Mouse (Mus musculus) embryonic facial prominence, embryonic 12.5 days (tissue): ENCODE data around the gene Yif1b. TPM values are rescaled to one million over a fixed set of nuclear protein-coding genes. Genes with fewer than 3 reads are reported as not detected.

Experiments
- ATAC-seq: fragments of 200-750 bp; cut with Nextera tagmentation; 2 replicates; pipeline ENCODE4 v1.8.0; 2017; ENCODE audit not compliant: insufficient number of reproducible peaks, insufficient read depth, low FRiP score, low TSS enrichment
- H3K27ac ChIP-seq: fragments of 300-500 bp; sonication (generic); 2 replicates; pipeline ENCODE4 v1.5.1; 2016; ENCODE audit warnings: mild to moderate bottlenecking
- H3K27me3 ChIP-seq: fragments of 300-500 bp; sonication (generic); 2 replicates; pipeline ENCODE4 v1.6.1; 2016; ENCODE audit warnings: mild to moderate bottlenecking, moderate library complexity
- H3K36me3 ChIP-seq: fragments of 300-500 bp; sonication (generic); 2 replicates; pipeline ENCODE4 v1.6.1; 2016; ENCODE audit warnings: mild to moderate bottlenecking
- H3K4me1 ChIP-seq: fragments of 300-500 bp; sonication (generic); 2 replicates; pipeline ENCODE4 v1.6.1; 2016
- H3K4me2 ChIP-seq: fragments of 300-500 bp; sonication (generic); replicated peaks from 2 replicates; pipeline ENCODE4 v1.6.1; 2016; ENCODE audit warnings: mild to moderate bottlenecking, moderate library complexity
- H3K4me3 ChIP-seq: fragments of 300-500 bp; sonication (generic); 2 replicates; pipeline ENCODE4 v1.5.1; 2016; ENCODE audit warnings: mild to moderate bottlenecking
- H3K9ac ChIP-seq: fragments of 300-500 bp; sonication (generic); 2 replicates; pipeline ENCODE4 v1.6.1; 2016; ENCODE audit warnings: mild to moderate bottlenecking, moderate library complexity
- H3K9me3 ChIP-seq: fragments of 300-500 bp; sonication (generic); 2 replicates; pipeline ENCODE4 v1.6.1; 2016; ENCODE audit warnings: mild to moderate bottlenecking, moderate library complexity
- WGBS: fragments of 180-500 bp; shearing (Covaris S2); methylation state at CpG from one replicate; pipeline ENCODE4 v1.1.7; 2016; 5-methylcytosine and 5-hydroxymethylcytosine counted together
- polyA plus RNA-seq: library from polyadenylated mRNA; unstranded; fragments of >200 nt; fragmentation: Nextera tagmentation; extraction: Ambion mirVana; gene quantifications from 2 replicates; pipeline ENCODE4 v1.2.1, GENCODE M21; 2016

The Yif1b gene
- polyA plus RNA-seq, 1 experiment from 2014 or later = 100 TPM

DNA sequence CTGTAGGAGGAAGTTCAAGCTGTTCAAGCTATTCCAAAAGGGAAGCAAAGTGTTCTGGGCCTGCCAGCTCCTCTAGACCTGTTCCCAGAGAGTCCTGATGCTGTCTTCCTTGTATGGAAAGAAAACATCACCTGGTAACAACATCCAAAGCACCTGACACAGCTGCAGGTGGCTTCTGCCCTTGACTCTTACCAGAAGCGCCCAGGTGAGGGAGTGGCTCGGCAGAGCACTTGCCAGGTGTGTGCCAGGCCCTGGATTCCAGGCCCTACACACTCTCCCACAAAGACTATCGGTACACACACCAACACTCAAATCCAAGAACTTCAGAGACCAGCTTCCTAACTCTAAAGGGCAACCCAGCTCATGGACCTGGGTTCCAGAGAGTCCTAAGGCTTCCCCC lies 25.7 kb downstream of the Yif1b start:
- Histone ChIP-seq H3K36me3 (no peaks in the 10 kb centered on the region), H3K9ac (no peak overlapping the region), H3K4me2 (no peak overlapping the region), H3K27me3 (no peaks in the 10 kb centered on the region), H3K4me1 (peaks cover 23% of the 10 kb centered on the region), H3K9me3 (no peaks in the 10 kb centered on the region), H3K4me3 (no peak overlapping the region), H3K27ac (no peak overlapping the region)
- no peak for ATAC-seq
- WGBS = 86% methylated on average over 3 of the region's 3 CpGs

DNA sequence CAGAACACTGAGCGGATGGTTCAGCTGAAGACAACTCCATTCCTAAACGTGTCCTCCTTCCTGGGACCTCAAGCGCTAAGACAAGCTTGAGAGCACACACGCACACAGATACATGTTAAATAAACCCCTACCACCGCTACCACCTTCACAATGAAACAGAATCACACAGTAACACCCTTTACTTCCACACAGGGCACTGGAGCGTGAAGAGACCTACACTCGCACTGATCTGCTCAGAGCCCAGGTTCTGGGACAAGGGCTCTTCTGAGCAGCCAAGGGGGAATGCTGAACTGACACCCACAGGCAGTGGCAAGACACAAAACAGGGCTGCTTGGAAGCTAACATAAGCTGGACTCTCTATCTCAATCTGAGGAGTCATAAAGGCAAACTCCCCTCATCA lies 27.5 kb downstream of the Yif1b start:
- Histone ChIP-seq H3K36me3 (no peaks in the 10 kb centered on the region), H3K9ac (no peak overlapping the region), H3K4me1 (peaks cover 10% of the 10 kb centered on the region), H3K27me3 (no peaks in the 10 kb centered on the region), H3K4me2 (no peak overlapping the region), H3K4me3 (no peak overlapping the region), H3K27ac (no peak overlapping the region), H3K9me3 (no peaks in the 10 kb centered on the region)
- 76% methylated on average over 7 of the region's 7 CpGs for WGBS
- ATAC-seq = no peak

DNA sequence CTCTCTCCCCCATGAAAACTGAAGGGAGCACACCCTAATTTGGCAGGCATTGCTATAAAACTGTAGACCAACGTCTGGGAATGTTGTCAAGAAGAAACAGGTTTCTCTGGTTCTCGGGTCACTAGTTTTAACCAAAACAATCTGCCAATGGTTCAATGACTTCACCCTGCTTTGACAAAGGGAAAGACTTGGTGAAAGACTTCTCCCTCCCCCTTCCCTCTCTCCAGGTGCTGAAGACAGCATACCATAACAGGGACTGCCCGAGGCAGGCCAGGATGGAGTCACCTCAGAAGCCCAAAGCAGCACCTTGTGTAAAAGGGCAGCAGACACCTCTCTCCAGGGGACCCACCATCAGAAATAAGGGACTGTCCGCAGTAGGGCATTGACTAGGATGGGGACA lies 28.8 kb downstream of the Yif1b start:
- ATAC-seq = no peak
- no peaks in the 10 kb centered on the region for H3K27me3 ChIP-seq
- H3K4me1 ChIP-seq = peaks cover 10% of the 10 kb centered on the region
- no peak overlapping the region for H3K27ac ChIP-seq
- WGBS = 46% methylated on average over 4 of the region's 4 CpGs
- no peaks in the 10 kb centered on the region for H3K9me3 ChIP-seq
- no peak overlapping the region for H3K9ac ChIP-seq
- no peak overlapping the region for H3K4me3 ChIP-seq
- no peak overlapping the region for H3K4me2 ChIP-seq
- H3K36me3 ChIP-seq = no peaks in the 10 kb centered on the region

DNA sequence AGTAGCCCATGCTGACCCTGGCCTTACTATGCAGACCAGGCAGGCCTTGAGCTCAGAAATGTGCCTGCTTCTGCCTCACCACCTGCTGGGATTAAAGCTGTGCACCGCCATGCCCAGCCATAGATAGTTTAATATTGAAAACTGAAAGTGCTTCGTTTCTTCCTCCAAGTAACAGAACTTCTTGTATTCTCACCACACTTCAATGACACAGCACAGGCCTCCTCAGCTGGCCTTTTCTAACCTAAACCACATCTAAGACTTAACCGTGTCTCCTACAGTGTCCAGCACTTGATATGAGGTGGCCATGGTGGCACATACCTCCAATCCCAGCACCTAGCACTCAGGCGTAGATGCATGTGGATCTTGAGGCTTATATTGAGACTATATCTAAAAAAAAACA lies 32.3 kb downstream of the Yif1b start:
- no peaks in the 10 kb centered on the region for H3K36me3 ChIP-seq
- 89% methylated on average over 4 of the region's 4 CpGs for WGBS
- ATAC-seq = no peak

DNA sequence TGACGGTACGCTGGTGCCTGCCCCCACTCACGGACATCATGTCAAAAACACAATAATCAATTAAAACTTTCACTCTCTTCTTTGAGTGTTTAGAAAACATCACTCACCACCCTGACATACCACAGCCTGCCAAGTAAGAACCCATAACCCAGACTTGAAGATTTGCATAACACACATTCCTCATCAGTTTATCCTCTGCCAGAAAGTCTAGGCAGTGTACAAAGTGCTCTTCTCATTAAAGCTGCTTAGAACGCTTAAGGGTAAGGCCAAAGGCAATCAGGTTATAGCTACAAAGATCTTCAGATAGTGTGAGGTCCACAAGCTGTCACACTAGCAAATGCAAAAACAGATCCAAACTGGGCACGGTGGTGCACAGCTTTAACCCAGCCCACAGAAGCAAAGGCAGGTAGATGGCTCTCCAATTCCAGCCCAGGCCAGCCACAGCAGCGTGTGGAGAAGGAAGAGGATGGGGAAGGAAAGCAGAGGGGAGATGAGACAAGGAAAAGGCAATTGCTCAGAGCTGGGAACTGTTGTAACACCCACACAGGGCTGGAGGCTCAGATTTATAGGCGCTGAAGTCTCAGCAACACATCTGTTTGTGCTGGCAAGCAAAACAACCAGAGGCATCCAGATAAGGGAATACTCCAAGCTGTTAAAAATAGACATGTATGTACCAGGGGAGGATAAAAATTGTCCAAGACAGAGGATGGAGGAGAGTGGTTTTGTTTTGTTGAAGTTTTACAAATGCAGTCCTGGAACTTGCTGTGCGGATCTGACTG lies 33.7 kb downstream of the Yif1b start:
- no peak for ATAC-seq
- no peak overlapping the region for H3K4me3 ChIP-seq
- no peaks in the 10 kb centered on the region for H3K4me1 ChIP-seq
- no peaks in the 10 kb centered on the region for H3K27me3 ChIP-seq
- H3K9me3 ChIP-seq = no peaks in the 10 kb centered on the region
- H3K27ac ChIP-seq = no peak overlapping the region
- no peak overlapping the region for H3K9ac ChIP-seq
- 72% methylated on average over 8 of the region's 8 CpGs for WGBS
- H3K36me3 ChIP-seq = no peaks in the 10 kb centered on the region
- no peak overlapping the region for H3K4me2 ChIP-seq

More for the DNA sequence above, 32.3 kb downstream of the Yif1b start:
- no peaks in the 10 kb centered on the region for H3K27me3 ChIP-seq
- peaks cover 7% of the 10 kb centered on the region; the same call in 1 of the 2 replicates for H3K4me1 ChIP-seq
- H3K9me3 ChIP-seq = no peaks in the 10 kb centered on the region
- H3K4me2 ChIP-seq = no peak overlapping the region
- no peak overlapping the region for H3K27ac ChIP-seq
- H3K9ac ChIP-seq = no peak overlapping the region
- no peak overlapping the region for H3K4me3 ChIP-seq

DNA sequence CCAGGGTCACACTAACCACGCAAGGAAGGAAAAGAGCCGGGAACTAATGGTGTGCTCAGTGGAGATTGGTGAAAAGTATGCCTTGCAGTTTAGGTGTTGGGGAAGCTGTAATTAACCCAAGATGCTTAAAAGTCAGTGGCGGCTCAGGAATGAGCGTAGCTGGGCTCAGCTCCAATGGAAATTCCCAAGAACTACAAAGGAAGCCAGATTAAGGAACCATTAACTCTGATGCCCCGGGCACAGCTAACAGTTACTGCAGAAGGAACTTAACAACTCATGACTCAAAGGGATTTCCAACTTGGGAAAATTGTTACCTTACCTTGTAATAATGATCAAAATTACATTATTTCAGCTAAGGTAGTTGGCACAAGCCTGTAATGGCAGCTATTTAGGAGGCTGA lies 38.6 kb downstream of the Yif1b start:
- H3K4me2 ChIP-seq = no peak overlapping the region
- H3K4me1 ChIP-seq = peaks cover 3% of the 10 kb centered on the region
- no peak overlapping the region for H3K9ac ChIP-seq
- no peaks in the 10 kb centered on the region for H3K36me3 ChIP-seq
- no peak overlapping the region for H3K27ac ChIP-seq
- no peak for ATAC-seq
- H3K27me3 ChIP-seq = peaks cover 18% of the 10 kb centered on the region
- WGBS = 61% methylated on average over 5 of the region's 5 CpGs
- H3K9me3 ChIP-seq = no peaks in the 10 kb centered on the region
- no peak overlapping the region for H3K4me3 ChIP-seq

DNA sequence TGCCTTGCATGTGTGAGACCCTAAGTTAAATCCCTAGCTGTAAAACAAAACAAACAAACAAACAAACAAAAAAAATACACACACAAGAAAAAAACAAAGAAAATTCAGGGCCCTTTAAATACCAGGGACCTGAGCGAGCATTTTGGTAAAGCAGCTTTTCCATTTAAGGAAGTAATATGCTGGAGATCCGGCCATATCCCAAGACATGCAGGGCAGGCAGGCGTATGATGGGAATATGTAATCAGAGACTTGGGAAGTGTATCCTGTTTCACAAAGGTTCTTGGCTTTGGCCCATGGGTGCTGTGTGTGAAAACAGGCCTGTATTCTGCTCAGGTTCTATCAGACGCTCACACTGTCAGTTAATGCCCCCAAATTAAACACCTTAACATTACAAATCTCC lies 39.4 kb downstream of the Yif1b start:
- Histone ChIP-seq H3K27me3 (peaks cover 26% of the 10 kb centered on the region), H3K9me3 (no peaks in the 10 kb centered on the region), H3K9ac (no peak overlapping the region), H3K27ac (no peak overlapping the region), H3K4me2 (no peak overlapping the region), H3K4me1 (peaks cover 5% of the 10 kb centered on the region), H3K36me3 (no peaks in the 10 kb centered on the region), H3K4me3 (no peak overlapping the region)
- WGBS = 83% methylated on average over 4 of the region's 4 CpGs
- no peak for ATAC-seq

DNA sequence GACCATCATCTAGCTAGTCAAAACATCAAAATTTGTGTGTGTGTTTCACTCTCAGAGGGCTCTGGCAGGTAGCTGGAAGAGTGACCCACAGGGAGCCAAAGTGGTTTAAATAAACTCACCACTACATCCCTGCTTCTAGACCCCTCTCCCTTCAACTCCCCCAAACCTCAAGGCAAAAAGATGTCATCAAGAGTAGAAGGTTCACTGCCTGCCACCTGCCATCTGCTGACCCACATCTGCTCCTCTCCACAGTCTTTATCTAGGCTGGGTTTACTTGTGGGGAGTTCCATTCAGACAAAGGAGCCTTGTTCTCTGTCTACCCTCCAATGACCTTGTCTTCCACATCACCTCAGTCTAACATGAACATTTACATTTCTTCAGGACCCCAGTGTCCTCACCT lies 41.1 kb downstream of the Yif1b start:
- Histone ChIP-seq H3K9me3 (no peaks in the 10 kb centered on the region), H3K9ac (no peak overlapping the region), H3K36me3 (no peaks in the 10 kb centered on the region), H3K4me3 (no peak overlapping the region), H3K4me1 (peaks cover 5% of the 10 kb centered on the region), H3K4me2 (no peak overlapping the region), H3K27ac (no peak overlapping the region), H3K27me3 (peaks cover 33% of the 10 kb centered on the region)
- no peak for ATAC-seq

DNA sequence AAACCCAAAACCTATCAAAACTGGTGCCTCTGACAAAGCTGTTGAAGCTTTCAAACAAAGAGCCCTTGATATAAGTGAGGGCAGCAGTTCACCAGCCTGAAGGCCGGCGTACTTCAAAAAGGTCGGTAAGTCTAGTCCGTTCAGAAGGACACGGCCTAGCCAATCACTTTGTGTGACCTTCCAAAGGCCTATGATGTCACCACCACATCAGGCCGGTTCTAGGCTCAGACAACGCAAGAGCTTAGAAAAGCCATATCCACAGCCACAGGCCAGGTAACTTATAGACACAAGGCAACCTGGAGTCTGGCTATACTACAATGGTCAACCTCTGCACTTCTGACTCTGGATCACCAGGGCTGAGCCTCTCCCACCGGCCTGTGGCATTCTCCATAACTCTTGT lies 41.8 kb downstream of the Yif1b start:
- Histone ChIP-seq H3K4me3 (no peak overlapping the region), H3K9ac (no peak overlapping the region), H3K4me1 (peaks cover 5% of the 10 kb centered on the region), H3K9me3 (no peaks in the 10 kb centered on the region), H3K27me3 (peaks cover 33% of the 10 kb centered on the region), H3K36me3 (no peaks in the 10 kb centered on the region), H3K4me2 (peak overlapping the region; percentile 99), H3K27ac (no peak overlapping the region)
- ATAC-seq = no peak
- 56% methylated on average over 8 of the region's 8 CpGs for WGBS

DNA sequence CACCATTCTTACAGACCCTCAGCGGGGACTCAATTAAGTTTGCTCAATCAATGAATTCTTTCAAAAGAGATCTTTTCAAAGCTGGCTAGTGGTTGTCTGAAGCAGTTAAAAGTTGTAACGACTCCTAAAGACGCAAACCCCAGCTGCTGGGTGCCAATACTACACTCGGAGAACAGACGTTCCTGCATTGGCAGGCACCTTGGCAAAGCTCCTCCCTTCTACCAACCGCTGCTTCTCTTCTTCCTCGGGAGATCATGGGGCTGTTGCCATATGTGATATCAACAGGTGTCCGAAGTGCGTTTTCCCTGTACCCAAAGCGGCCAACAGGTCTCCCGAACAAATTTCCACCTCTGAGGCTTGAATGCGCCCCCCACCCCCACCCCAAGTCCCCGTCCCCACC lies 42.7 kb downstream of the Yif1b start:
- Histone ChIP-seq H3K4me1 (peaks cover 5% of the 10 kb centered on the region), H3K9me3 (no peaks in the 10 kb centered on the region), H3K9ac (peak overlapping the region; percentile 60; the same call in 1 of the 2 replicates), H3K27me3 (peaks cover 33% of the 10 kb centered on the region), H3K4me3 (peak overlapping the region; percentile 59), H3K36me3 (no peaks in the 10 kb centered on the region), H3K4me2 (peak overlapping the region; percentile 99), H3K27ac (no peak overlapping the region)
- WGBS = 12% methylated on average over 13 of the region's 13 CpGs
- ATAC-seq = no peak

DNA sequence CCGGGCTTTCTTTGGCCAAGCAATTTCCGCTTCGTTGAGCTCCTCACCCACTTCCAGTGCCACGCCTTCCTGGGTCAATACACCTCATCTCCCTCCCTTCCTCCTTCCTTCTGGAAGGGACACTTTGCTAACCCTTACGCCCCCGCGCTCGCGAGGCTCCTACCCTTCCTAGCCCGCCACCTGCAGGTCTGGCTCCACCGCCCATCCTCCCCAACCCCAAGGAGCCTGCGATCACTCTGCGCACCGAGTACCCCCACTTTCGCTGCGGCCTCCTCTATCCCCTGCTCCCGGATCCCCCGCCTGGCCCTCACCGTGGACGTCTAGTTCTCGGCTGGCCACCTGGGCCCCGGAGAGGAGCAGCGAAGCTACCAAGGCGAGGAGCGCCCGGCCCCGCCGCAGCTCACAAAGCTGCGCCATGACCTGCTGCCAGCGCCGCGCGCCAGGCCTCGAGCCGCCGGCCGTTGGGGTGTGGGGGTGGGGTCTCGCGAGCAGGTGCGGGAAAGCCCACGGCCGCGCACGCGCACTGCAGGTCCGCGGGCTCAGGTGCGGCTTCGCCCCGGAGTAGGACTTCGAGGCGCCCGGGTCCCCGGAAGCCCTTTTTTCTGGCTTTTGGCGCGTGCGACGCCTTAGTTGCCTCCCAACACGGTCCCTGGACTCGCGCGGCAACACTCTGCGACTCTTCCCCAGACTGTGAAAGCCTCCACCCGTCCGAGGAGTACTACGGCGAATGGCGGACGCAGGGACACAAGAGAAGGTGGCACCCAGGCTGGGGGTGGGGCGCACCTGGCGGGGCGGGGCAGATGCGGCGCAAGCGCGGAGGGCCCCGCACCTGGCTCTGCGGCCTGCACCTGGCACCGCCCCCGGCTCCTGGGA lies 43.3 kb downstream of the Yif1b start, which contains the start of gene Spint2:
Spint2 (minus strand) TSS at position 712 of the 873 bp plus-strand sequence.
- ATAC-seq = peak; percentile 78
- peak within 1 kb of the TSS; percentile 69 for H3K27ac ChIP-seq
- H3K27me3 ChIP-seq = peaks cover 33% of the 10 kb centered on the region

More for the DNA sequence above, 43.3 kb downstream of the Yif1b start, which contains the start of gene Spint2:
- Histone ChIP-seq H3K4me2 (peak within 1 kb of the TSS; percentile 99), H3K4me3 (peak within 1 kb of the TSS; percentile 59), H3K4me1 (peaks cover 5% of the 10 kb centered on the region), H3K36me3 (no peaks in the 10 kb centered on the region), H3K9ac (peak within 1 kb of the TSS; percentile 60), H3K9me3 (no peaks in the 10 kb centered on the region)
- WGBS = under 1% methylated on average over 80 of the region's 80 CpGs
